Mouse (Mus musculus): ENCODE measurements around the gene Tssk4. TPM values are rescaled to one million over a fixed set of nuclear protein-coding genes. Genes with fewer than 3 reads are reported as not detected.

Gene Tssk4
- polyA plus RNA-seq, 1 experiment from 2014 or later = 0.24 TPM

DNA sequence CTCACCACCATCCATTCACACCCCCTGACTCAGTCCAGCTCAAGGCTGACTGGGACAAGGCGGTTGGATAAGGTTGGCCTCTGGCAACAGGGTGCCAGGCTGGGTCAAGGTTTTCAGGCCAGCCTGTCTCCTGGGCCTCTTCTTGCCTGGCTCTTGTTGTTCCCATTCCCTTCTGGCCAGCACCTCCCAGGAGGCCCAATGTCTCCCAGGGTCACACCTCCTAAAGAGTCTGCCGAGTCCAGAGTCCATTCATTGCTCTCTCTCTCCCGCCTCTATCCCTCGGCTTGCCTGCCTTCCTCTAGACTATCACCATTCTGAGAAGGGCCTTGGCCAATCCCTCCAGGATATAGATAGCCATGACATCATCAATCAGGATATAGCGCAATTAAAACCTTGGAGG, 8.0 kb downstream of the Tssk4 start:
- H3K27me3 ChIP-seq (ENCODE audit: control insufficient read depth, insufficient read depth, low read length) = no peaks in the 10 kb centered on the region
- no peak for ATAC-seq (ENCODE audit: low read depth)
- no peak overlapping the region for H3K4me2 ChIP-seq (ENCODE audit: low read depth, low read length)
- H3K27ac ChIP-seq (ENCODE audit: low read depth, low read length) = no peak overlapping the region
- no peak overlapping the region for H3K9ac ChIP-seq (replicated peaks; ENCODE audit: low read depth, low read length)
- 96% methylated on average over 5 of the region's 5 CpGs for WGBS
- H3K9me3 ChIP-seq (ENCODE audit: control insufficient read depth, low read length) = no peaks in the 10 kb centered on the region
- no peak overlapping the region for H3K4me3 ChIP-seq (ENCODE audit: low read depth, low read length)
- peaks cover 9% of the 10 kb centered on the region for H3K36me3 ChIP-seq (ENCODE audit: control insufficient read depth, insufficient read depth, low read length)
- peaks cover 9% of the 10 kb centered on the region; the same call in 1 of the 2 replicates for H3K4me1 ChIP-seq (ENCODE audit: control insufficient read depth, insufficient read depth, low read length)

DNA sequence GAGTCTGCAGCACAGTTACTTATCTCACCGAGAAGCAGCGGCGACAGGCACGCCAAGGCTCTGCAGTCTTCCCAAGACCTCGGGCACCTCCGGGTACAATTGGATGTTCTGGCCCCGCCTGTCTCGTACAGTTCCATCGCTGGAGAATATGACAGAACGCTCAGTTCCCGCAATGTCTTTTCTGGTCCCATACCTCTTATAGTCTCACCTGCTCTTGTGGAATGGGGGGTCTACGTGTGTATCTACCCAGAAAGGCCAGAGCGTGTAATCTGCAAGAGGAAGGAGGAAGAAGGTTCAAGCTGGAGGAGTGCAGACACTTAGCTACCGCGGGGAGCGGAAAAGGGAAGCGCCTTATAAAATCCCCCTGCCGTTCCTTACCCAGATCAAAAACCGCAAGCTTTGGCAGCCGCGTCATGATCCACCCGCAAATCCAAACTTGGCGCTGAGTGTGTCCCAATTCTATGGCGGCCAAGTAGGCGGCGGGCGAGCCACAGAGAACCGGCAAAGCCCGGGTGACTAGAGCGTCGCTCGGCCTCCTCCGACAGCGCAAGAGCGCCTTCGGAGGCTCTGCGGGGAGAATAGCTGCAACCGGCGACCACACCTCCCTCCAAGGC, 10.1 kb downstream of the Tssk4 start, which contains the start of gene Mdp1:
Gene Mdp1 (minus strand): TSS at position 549 of the 614 bp plus-strand sequence.
- H3K4me1 ChIP-seq (ENCODE audit: control insufficient read depth, insufficient read depth, low read length) = peaks cover 9% of the 10 kb centered on the region; the same call in 1 of the 2 replicates
- H3K4me3 ChIP-seq (ENCODE audit: low read depth, low read length) = peak within 1 kb of the TSS; percentile 54
- peak within 1 kb of the TSS; percentile 66 for H3K9ac ChIP-seq (replicated peaks; ENCODE audit: low read depth, low read length)
- no peaks in the 10 kb centered on the region for H3K27me3 ChIP-seq (ENCODE audit: control insufficient read depth, insufficient read depth, low read length)
- no peaks in the 10 kb centered on the region for H3K9me3 ChIP-seq (ENCODE audit: control insufficient read depth, low read length)
- H3K27ac ChIP-seq (ENCODE audit: low read depth, low read length) = peak within 1 kb of the TSS; percentile 76
- H3K36me3 ChIP-seq (ENCODE audit: control insufficient read depth, insufficient read depth, low read length) = peaks cover 14% of the 10 kb centered on the region
- under 1% methylated on average over 39 of the region's 39 CpGs for WGBS
- peak within 1 kb of the TSS; percentile 42 for H3K4me2 ChIP-seq (ENCODE audit: low read depth, low read length)
- peak; percentile 95 for ATAC-seq (ENCODE audit: low read depth)

DNA sequence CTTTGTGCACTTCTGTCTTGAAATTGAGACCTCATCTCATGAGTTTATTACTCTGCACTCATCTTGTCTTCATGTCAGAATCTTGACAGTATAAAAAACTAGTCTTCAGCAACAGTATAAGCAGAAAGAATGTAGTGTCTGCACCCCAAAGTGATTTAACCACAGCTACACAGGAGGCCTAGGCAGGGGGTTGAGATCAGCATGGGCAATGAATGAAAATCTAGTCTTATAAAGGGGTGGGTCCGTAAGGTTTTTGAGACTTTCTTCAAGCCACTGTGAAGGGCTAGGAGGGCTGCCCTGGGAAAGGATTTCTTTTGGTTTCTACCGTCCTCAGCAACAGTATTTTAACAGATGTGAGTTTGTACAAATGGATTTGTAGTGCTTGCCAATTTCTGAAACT, 10.7 kb downstream of the Tssk4 start:
- no peaks in the 10 kb centered on the region for H3K9me3 ChIP-seq (ENCODE audit: control insufficient read depth, low read length)
- no peaks in the 10 kb centered on the region for H3K27me3 ChIP-seq (ENCODE audit: control insufficient read depth, insufficient read depth, low read length)
- ATAC-seq (ENCODE audit: low read depth) = peak; percentile 10; the same call in 1 of the 2 replicates
- WGBS = 45% methylated on average over 2 of the region's 2 CpGs
- peaks cover 9% of the 10 kb centered on the region; the same call in 1 of the 2 replicates for H3K4me1 ChIP-seq (ENCODE audit: control insufficient read depth, insufficient read depth, low read length)
- H3K36me3 ChIP-seq (ENCODE audit: control insufficient read depth, insufficient read depth, low read length) = peaks cover 14% of the 10 kb centered on the region
- H3K27ac ChIP-seq (ENCODE audit: low read depth, low read length) = no peak overlapping the region
- no peak overlapping the region for H3K9ac ChIP-seq (replicated peaks; ENCODE audit: low read depth, low read length)
- peak overlapping the region; percentile 42 for H3K4me2 ChIP-seq (ENCODE audit: low read depth, low read length)
- H3K4me3 ChIP-seq (ENCODE audit: low read depth, low read length) = peak overlapping the region; percentile 54

DNA sequence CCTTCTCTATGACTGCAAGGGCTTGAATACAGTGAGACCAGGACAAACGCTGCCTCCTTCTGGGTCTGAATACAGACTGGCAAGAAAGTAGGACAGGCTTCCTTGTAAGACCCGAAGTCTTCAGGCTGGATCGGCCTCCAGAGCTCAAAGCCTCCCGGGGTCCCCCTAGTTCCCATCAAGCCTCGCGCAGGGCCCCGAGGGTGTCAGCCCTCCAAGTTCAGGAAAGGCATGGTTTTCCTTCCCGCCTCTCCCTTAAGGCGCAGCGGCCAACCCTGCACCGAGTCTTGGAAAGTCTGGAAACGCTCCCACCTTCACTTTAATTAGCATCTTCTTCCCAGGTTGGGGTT, 21.5 kb downstream of the Tssk4 start:
- no peaks in the 10 kb centered on the region for H3K9me3 ChIP-seq (ENCODE audit: control insufficient read depth, low read length)
- H3K36me3 ChIP-seq (ENCODE audit: control insufficient read depth, insufficient read depth, low read length) = peaks cover 5% of the 10 kb centered on the region
- ATAC-seq (ENCODE audit: low read depth) = peak; percentile 67
- peak overlapping the region; percentile 57 for H3K4me2 ChIP-seq (ENCODE audit: low read depth, low read length)
- peaks cover 12% of the 10 kb centered on the region for H3K4me1 ChIP-seq (ENCODE audit: control insufficient read depth, insufficient read depth, low read length)
- peak overlapping the region; percentile 83 for H3K27ac ChIP-seq (ENCODE audit: low read depth, low read length)
- peak overlapping the region; percentile 67 for H3K4me3 ChIP-seq (ENCODE audit: low read depth, low read length)
- under 1% methylated on average over 12 of the region's 12 CpGs for WGBS
- H3K27me3 ChIP-seq (ENCODE audit: control insufficient read depth, insufficient read depth, low read length) = no peaks in the 10 kb centered on the region
- peak overlapping the region; percentile 59 for H3K9ac ChIP-seq (replicated peaks; ENCODE audit: low read depth, low read length)

DNA sequence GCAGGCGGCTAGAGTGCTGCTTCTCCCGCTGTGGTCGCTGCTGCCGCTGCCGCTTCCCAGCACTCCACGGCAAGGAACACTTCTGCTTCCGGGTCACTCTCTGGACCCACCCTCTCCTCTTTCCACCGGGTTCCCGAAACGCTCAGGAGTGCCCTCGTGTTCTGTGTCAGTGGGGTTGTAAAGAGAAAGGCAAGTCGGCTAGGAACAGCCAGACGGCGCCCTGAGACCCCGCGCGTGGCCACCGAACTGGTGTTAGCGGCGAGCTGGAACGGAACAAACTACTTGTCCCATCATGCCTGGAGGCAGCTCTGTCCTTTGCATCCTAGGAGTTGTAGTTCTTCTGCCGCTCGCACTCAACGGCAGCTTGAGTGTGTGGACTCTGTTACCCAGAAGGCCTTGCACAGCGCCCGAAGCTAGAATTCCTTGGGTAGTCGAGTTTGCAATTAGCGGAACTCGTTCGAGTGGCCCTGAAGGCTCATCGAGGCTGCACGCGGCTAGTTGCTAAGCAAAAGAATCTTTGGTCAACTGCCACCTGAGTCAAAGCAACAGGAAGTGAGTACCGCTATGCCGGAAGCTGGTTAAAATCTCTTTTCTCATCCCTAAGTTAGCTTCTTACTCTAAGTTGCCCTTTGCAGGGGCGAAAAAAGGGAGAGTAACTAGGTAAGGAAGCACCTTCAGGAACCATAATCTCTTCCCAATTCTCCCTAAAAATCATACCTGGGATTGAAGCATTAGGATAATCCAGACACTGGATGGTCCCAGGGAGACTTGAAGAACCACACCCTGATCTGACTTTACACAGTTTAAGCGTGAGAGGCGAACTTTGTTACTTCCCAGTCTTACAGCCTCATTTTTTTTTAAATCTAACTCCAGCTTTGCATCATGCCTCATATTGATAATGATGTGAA, 22.1 kb downstream of the Tssk4 start, which contains the start of the genes Gmpr2 and Nedd8:
Gene Gmpr2 (plus strand): TSS at position 109 of the 908 bp plus-strand sequence.
Gene Nedd8 (minus strand): TSS at position 292 of the 908 bp plus-strand sequence.
- under 1% methylated on average over 38 of the region's 38 CpGs for WGBS
- Histone ChIP-seq H3K36me3 (ENCODE audit: control insufficient read depth, insufficient read depth, low read length) (peaks cover 10% of the 10 kb centered on the region), H3K9me3 (ENCODE audit: control insufficient read depth, low read length) (no peaks in the 10 kb centered on the region), H3K9ac (replicated peaks; ENCODE audit: low read depth, low read length) (peak within 1 kb of the TSS; percentile 59), H3K27me3 (ENCODE audit: control insufficient read depth, insufficient read depth, low read length) (no peaks in the 10 kb centered on the region), H3K27ac (ENCODE audit: low read depth, low read length) (peak within 1 kb of the TSS; percentile 83), H3K4me3 (ENCODE audit: low read depth, low read length) (peak within 1 kb of the TSS; percentile 67), H3K4me1 (ENCODE audit: control insufficient read depth, insufficient read depth, low read length) (peaks cover 12% of the 10 kb centered on the region), H3K4me2 (ENCODE audit: low read depth, low read length) (peak within 1 kb of the TSS; percentile 57)
- ATAC-seq (ENCODE audit: low read depth) = peak; percentile 98

DNA sequence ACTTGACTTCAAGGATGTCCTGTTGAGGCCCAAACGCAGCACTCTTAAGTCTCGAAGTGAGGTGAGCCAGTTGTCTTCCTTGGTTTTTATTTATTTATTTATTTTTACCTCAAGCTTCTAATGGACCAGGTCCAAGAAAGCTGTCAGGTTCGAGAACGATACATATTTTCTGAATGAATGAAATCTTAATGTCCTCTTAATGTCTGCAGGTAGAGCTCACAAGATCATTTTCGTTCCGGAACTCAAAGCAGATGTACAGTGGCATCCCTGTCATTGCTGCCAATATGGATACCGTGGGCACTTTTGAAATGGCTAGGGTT, 22.7 kb downstream of the Tssk4 start:
- 82% methylated on average over 7 of the region's 7 CpGs for WGBS
- no peak for ATAC-seq (ENCODE audit: low read depth)
- Histone ChIP-seq H3K9ac (replicated peaks; ENCODE audit: low read depth, low read length) (no peak overlapping the region; the same call in 1 of the 2 replicates), H3K4me3 (ENCODE audit: low read depth, low read length) (peak overlapping the region; percentile 67), H3K9me3 (ENCODE audit: control insufficient read depth, low read length) (no peaks in the 10 kb centered on the region), H3K4me2 (ENCODE audit: low read depth, low read length) (peak overlapping the region; percentile 57), H3K27me3 (ENCODE audit: control insufficient read depth, insufficient read depth, low read length) (no peaks in the 10 kb centered on the region), H3K4me1 (ENCODE audit: control insufficient read depth, insufficient read depth, low read length) (peaks cover 12% of the 10 kb centered on the region), H3K27ac (ENCODE audit: low read depth, low read length) (no peak overlapping the region), H3K36me3 (ENCODE audit: control insufficient read depth, insufficient read depth, low read length) (peaks cover 14% of the 10 kb centered on the region)

DNA sequence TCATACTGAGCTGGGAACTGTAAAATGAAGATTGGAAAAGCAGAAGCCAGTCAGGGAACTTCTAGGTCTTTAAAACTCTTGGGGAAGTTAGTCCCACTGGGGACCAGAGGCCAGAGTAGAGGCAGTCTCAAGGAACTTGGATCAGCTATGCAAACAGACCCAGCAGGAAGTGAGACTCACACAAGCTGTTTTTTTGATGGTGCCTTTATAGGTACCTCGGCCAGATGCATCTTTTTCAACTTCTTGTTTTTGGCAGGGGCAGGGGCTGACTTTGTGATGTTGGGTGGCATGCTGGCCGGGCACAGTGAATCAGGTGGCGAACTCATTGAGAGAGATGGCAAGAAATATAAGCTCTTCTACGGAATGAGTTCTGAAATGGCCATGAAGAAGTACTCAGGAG, 27.6 kb downstream of the Tssk4 start:
- 87% methylated on average over 4 of the region's 4 CpGs for WGBS
- Histone ChIP-seq H3K27ac (ENCODE audit: low read depth, low read length) (no peak overlapping the region), H3K4me3 (ENCODE audit: low read depth, low read length) (no peak overlapping the region), H3K9ac (replicated peaks; ENCODE audit: low read depth, low read length) (no peak overlapping the region), H3K36me3 (ENCODE audit: control insufficient read depth, insufficient read depth, low read length) (peaks cover 24% of the 10 kb centered on the region), H3K4me2 (ENCODE audit: low read depth, low read length) (no peak overlapping the region), H3K9me3 (ENCODE audit: control insufficient read depth, low read length) (no peaks in the 10 kb centered on the region), H3K4me1 (ENCODE audit: control insufficient read depth, insufficient read depth, low read length) (peaks cover 6% of the 10 kb centered on the region; the same call in 1 of the 2 replicates), H3K27me3 (ENCODE audit: control insufficient read depth, insufficient read depth, low read length) (no peaks in the 10 kb centered on the region)
- ATAC-seq (ENCODE audit: low read depth) = no peak

DNA sequence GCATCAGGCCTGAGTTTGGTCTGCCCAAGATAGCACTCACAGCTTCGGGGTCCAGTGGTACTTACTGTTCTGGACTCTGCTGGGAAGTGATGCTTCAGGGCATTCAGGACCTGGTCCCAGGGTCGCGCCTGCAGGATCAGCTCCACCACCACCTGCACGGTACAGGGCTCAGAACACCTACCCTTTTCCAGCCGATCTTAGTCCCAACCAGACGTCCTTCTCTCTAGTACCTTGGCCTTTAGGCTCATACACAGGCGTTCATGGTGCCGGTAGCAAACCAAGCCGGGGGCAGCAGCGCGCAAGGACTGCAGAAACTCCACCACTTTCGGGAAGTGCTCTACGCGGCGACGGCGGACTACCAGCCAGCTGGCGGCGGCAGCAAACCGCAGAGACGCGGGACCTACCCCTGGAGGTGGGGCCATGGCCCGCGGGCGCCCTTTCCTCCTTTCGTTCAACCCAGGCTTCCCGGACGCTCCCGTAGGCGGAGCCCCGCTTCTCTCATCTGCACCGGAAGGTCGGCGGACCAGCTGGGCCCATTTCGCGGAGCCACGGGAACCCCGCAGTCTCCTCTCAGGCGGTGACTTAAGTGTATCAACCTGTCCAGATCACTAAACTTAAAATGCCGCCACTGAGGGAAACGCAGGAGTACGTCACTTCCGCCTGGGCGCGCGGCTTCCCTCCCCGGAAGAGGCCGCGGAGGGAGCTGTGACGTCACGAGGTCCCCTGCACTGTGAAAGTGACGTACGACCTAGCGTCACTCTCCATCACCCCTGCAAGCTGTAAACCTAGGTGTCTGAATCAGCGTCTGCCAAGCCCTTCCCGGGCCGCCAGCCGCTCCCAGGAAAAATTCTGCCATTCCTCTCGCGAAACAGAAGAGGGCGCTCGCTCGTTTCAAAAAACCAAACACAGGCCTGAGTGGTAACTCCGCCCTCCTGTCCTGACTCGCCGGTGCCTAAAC, 31.5 kb downstream of the Tssk4 start, which contains the start of gene Tinf2:
Gene Tinf2 (minus strand): TSS at position 661 of the 958 bp plus-strand sequence.
- peak; percentile 99 for ATAC-seq (ENCODE audit: low read depth)
- peaks cover 18% of the 10 kb centered on the region for H3K36me3 ChIP-seq (ENCODE audit: control insufficient read depth, insufficient read depth, low read length)
- under 1% methylated on average over 66 of the region's 66 CpGs for WGBS
- H3K9me3 ChIP-seq (ENCODE audit: control insufficient read depth, low read length) = no peaks in the 10 kb centered on the region
- peak within 1 kb of the TSS; percentile 74 for H3K27ac ChIP-seq (ENCODE audit: low read depth, low read length)
- H3K9ac ChIP-seq (replicated peaks; ENCODE audit: low read depth, low read length) = peak within 1 kb of the TSS; percentile 59
- no peaks in the 10 kb centered on the region for H3K27me3 ChIP-seq (ENCODE audit: control insufficient read depth, insufficient read depth, low read length)
- peak within 1 kb of the TSS; percentile 98 for H3K4me2 ChIP-seq (ENCODE audit: low read depth, low read length)
- H3K4me1 ChIP-seq (ENCODE audit: control insufficient read depth, insufficient read depth, low read length) = peaks cover 3% of the 10 kb centered on the region; the same call in 1 of the 2 replicates
- peak within 1 kb of the TSS; percentile 65 for H3K4me3 ChIP-seq (ENCODE audit: low read depth, low read length)

All from neural tube, embryonic 14.5 days (tissue).